In genomic region chr4:136891115-136891514, GRCm38 (mm10) we compare ENCODE assay signal across 20 mouse cellular contexts. TPM values are rescaled to one million over a fixed set of nuclear protein-coding genes. Genes with fewer than 3 reads are reported as not detected.
"Had no signal": no experiment of that assay in that cellular context is flagged by ENCODE, and none has a peak within 500 bp of the region (broad histone marks: within the 10 kb centered on the region; RNA-seq: fewer than 3 reads in every experiment).

No protein-coding gene starts in this region.

- H3K9me3 ChIP-seq: limb, embryonic 10.5 days; limb, embryonic 13.5 days; liver, embryonic 15.5 days; midbrain, embryonic 12.5 days; midbrain, embryonic 15.5 days; neural tube, embryonic 13.5 days; stomach, embryonic 15.5 days had no signal

- ATAC-seq: intestine, embryonic 16.5 days; midbrain, embryonic 15.5 days had no signal

- DNase-seq: kidney, adult 18-20 months; kidney, adult 9 months; kidney, postnatal 14 days; kidney, postnatal 4 days; liver; lung, adult 2 months; lung, postnatal 14 days; lung, postnatal 4 days; retina, postnatal 1 day; right cerebral cortex, postnatal 25 days; thymus, postnatal 25 days had no signal

- H3K4me2 ChIP-seq: limb, embryonic 13.5 days; liver, embryonic 15.5 days; midbrain, embryonic 12.5 days; midbrain, embryonic 15.5 days; neural tube, embryonic 13.5 days; stomach, embryonic 15.5 days had no signal

- H3K4me3 ChIP-seq: limb, embryonic 10.5 days; limb, embryonic 13.5 days; liver, embryonic 15.5 days; midbrain, embryonic 12.5 days; midbrain, embryonic 15.5 days; neural tube, embryonic 13.5 days; stomach, embryonic 15.5 days had no signal

- H3K4me1 ChIP-seq: liver, embryonic 15.5 days had no signal

- H3K27ac ChIP-seq: limb, embryonic 10.5 days; limb, embryonic 13.5 days; liver, embryonic 15.5 days; midbrain, embryonic 12.5 days; midbrain, embryonic 15.5 days; neural tube, embryonic 13.5 days; stomach, embryonic 15.5 days had no signal

- H3K9ac ChIP-seq: limb, embryonic 13.5 days; liver, embryonic 15.5 days; midbrain, embryonic 12.5 days; midbrain, embryonic 15.5 days; neural tube, embryonic 13.5 days; stomach, embryonic 15.5 days had no signal

- H3K36me3 ChIP-seq: limb, embryonic 10.5 days; limb, embryonic 13.5 days; liver, embryonic 15.5 days; midbrain, embryonic 12.5 days; midbrain, embryonic 15.5 days; neural tube, embryonic 13.5 days; stomach, embryonic 15.5 days had no signal

RNA-seq across cellular contexts. Expression of gene C1qc, which starts 1.8 kb away (rescaled TPM):
- total RNA-seq: neutrophil, adult 5-6 weeks had no signal

RNA-seq across cellular contexts. Expression of gene C1qb, which starts 5.1 kb away (rescaled TPM):
- total RNA-seq: neutrophil, adult 5-6 weeks had no signal

RNA-seq across cellular contexts. Expression of gene C1qa, which starts 7.5 kb away (rescaled TPM):
- total RNA-seq: neutrophil, adult 5-6 weeks had no signal

RNA-seq across cellular contexts. Expression of gene Ephb2, which starts 55.3 kb away (rescaled TPM):
- total RNA-seq: neutrophil, adult 5-6 weeks had no signal
